Mouse (Mus musculus) T-helper 1 cell (primary cell): ENCODE measurements around the gene Prdm13.

Experiments used
- in situ Hi-C: fragments of 300-600 bp; cut with MboI, MseI; formaldehyde crosslinking; loops from one replicate; pipeline ENCODE4 v1.15.1; 2025; ENCODE audit warnings: high pct_unique_total_duplicates

Gene Prdm13

GRCm38 (mm10) chr4:21678975-21679623, 6.7 kb downstream of the Prdm13 start:
- in situ Hi-C loops, result no loop called here

GRCm38 (mm10) chr4:21678101-21678974, 7.4 kb downstream of the Prdm13 start:
- in situ Hi-C loops, result no loop called here

GRCm38 (mm10) chr4:21674691-21675090, 11.1 kb downstream of the Prdm13 start:
- in situ Hi-C loops, result no loop called here

- in situ Hi-C loops, result no loop called here
These were observed 11.7 kb downstream of the Prdm13 start for GRCm38 (mm10) chr4:21674042-21674441.

GRCm38 (mm10) chr4:21665961-21666360, 19.8 kb downstream of the Prdm13 start:
- in situ Hi-C loops, result no loop called here

- in situ Hi-C loops, result no loop called here
These were observed 27.6 kb downstream of the Prdm13 start for GRCm38 (mm10) chr4:21658184-21658583.

GRCm38 (mm10) chr4:21629275-21629583, 56.5 kb downstream of the Prdm13 start:
- in situ Hi-C loops, result no loop called here

- in situ Hi-C loops, result no loop called here
These were observed 57.1 kb downstream of the Prdm13 start for GRCm38 (mm10) chr4:21628367-21629274.
